Mouse (Mus musculus): ENCODE measurements at regions not wholly inside any gene's neighbourhood (a gene's known extent, or its start where the extent isn't known, plus 50 kb on each side); places are given as distances from the start of the nearest gene placed in this dataset.
A peak's percentile ranks its signal among the peaks of the same experiment; 100 is the strongest.

DNA sequence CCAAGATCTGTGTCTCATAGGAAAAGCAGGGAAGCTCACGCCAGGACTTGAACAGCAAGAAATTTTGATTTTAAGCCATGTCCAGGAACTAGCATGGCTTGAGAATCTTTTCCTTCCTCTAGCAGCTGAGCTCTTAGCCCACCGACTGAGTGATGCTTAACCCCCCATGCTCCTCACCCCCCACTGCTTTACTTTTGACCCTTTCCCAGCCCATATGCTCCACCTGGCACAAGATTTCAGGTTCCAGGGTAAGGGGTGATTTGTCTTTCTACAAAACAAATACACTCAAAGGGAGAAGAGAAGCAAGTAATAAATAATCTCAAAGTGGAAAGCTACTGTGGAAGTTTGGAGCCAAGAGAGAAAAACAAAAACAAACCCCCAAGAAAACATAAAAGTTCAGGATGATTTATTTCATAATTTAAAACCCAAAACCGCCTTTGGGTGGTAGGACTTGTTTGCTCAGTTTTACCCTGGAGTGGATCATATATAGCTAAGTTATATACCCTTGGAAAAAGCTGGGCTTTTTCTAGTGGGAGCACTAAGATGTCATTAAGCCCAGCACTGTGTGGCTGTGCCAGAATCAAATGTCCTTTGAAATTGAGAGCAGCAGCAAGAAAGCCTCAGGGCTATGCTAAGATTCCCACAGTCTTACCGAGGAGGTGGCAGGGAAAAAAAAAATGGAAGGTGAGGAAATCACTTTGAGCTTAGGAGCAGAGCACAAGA, 372.4 kb upstream of the Isx start:
- DNase-seq = no peak

DNA sequence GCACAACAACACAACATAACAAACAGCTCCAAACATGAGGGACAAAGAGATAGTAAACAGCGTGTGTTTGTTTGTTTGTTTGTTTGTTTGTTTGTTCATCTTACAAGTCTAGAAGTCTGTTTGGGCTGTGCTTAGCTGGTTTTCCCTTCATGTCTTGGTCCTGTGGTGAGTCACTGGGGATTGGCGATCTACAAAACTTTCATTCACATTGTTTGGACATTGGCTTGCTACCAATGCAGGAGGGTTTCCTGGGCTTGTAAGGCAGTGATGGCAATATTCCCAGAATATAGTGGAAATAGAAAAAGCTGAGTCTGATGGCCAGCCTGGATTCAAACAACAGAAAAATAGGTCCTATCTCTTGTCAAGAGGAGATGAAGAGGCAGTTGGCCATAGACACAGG, 371.7 kb upstream of the Isx start:
- peak; percentile 1 for DNase-seq
